Mouse (Mus musculus) midbrain, embryonic 14.5 days (tissue): Measurements from ENCODE around the gene Cox11. TPM values are rescaled to one million over a fixed set of nuclear protein-coding genes. Genes with fewer than 3 reads are reported as not detected.
A peak's percentile ranks its signal among the peaks of the same experiment; 100 is the strongest.

Experiments used
- ATAC-seq: fragments of 200-750 bp; cut with Nextera tagmentation; 2 replicates; pipeline ENCODE4 v1.8.0; 2017; ENCODE audit warnings: moderate number of reproducible peaks, moderate library complexity; ENCODE audit not compliant: low FRiP score, low TSS enrichment
- DNase-seq: peaks from one replicate; pipeline ENCODE4 v3.0.0-alpha.2; 2015
- H3K27ac ChIP-seq: fragments of 300-500 bp; sonication (generic); replicated peaks from 2 replicates; pipeline ENCODE4 v1.5.1; 2014; ENCODE audit warnings: mild to moderate bottlenecking, low read depth, low read length, moderate library complexity
- H3K27me3 ChIP-seq: fragments of 300-500 bp; sonication (generic); 2 replicates; pipeline ENCODE4 v1.6.1; 2014; ENCODE audit warnings: low read length, control low read depth, mixed read lengths; ENCODE audit not compliant: control insufficient read depth, insufficient read depth
- H3K36me3 ChIP-seq: fragments of 300-500 bp; sonication (generic); 2 replicates; pipeline ENCODE4 v1.6.1; 2014; ENCODE audit warnings: low read length, control low read depth; ENCODE audit not compliant: control insufficient read depth, insufficient read depth
- H3K4me1 ChIP-seq: fragments of 300-500 bp; sonication (generic); 2 replicates; pipeline ENCODE4 v1.6.1; 2014; ENCODE audit warnings: mild to moderate bottlenecking, antibody characterized with exemption, low read length, control low read depth; ENCODE audit not compliant: control insufficient read depth, insufficient read depth
- H3K4me2 ChIP-seq: fragments of 300-500 bp; sonication (generic); 2 replicates; pipeline ENCODE4 v1.6.1; 2014; ENCODE audit warnings: mild to moderate bottlenecking, low read length, moderate library complexity
- H3K4me3 ChIP-seq: fragments of 300-500 bp; sonication (generic); replicated peaks from 2 replicates; pipeline ENCODE4 v1.5.1; 2014; ENCODE audit warnings: low read depth, low read length
- H3K9ac ChIP-seq: fragments of 300-500 bp; sonication (generic); replicated peaks from 2 replicates; pipeline ENCODE4 v1.6.1; 2014; ENCODE audit warnings: mild to moderate bottlenecking, low read length, moderate library complexity
- H3K9me3 ChIP-seq: fragments of 300-500 bp; sonication (generic); 2 replicates; pipeline ENCODE4 v1.6.1; 2016; ENCODE audit warnings: low read length, control low read depth, mixed read lengths; ENCODE audit not compliant: control insufficient read depth
- WGBS: fragments of 180-500 bp; shearing (Covaris S2); extraction: QIAGEN DNeasy Blood & Tissue Kit; methylation state at CpG from one replicate; pipeline ENCODE4 v1.1.7; 2014; 5-methylcytosine and 5-hydroxymethylcytosine counted together
- polyA plus RNA-seq: library from polyadenylated mRNA; unstranded; fragments of >200 nt; fragmentation: Nextera tagmentation; extraction: Ambion mirVana; gene quantifications from 2 replicates; pipeline ENCODE4 v1.2.1, GENCODE M21; 2014

Gene Cox11
- polyA plus RNA-seq, 1 experiment from 2014 or later: 27.8 TPM

- no peak; the same call in 1 of the 2 replicates for ATAC-seq
These were observed 48.5 kb downstream of the Cox11 start for GRCm38 (mm10) chr11:90686287-90687025.

GRCm38 (mm10) chr11:90687040-90687439 lies 49.1 kb downstream of the Cox11 start:
- H3K9me3 ChIP-seq: no peaks in the 10 kb centered on the region
- H3K9ac ChIP-seq: peak overlapping the region; percentile 60
- H3K27ac ChIP-seq: no peak overlapping the region
- H3K27me3 ChIP-seq: no peaks in the 10 kb centered on the region
- no peaks in the 10 kb centered on the region for H3K4me1 ChIP-seq
- DNase-seq (peak; percentile 20), ATAC-seq (peak; percentile 55)
- no peaks in the 10 kb centered on the region for H3K36me3 ChIP-seq
- 1% methylated on average over 17 of the region's 17 CpGs for WGBS
- peak overlapping the region; percentile 54 for H3K4me3 ChIP-seq
- H3K4me2 ChIP-seq: peak overlapping the region; percentile 82

More at GRCm38 (mm10) chr11:90686287-90687025, 48.5 kb downstream of the Cox11 start:
- Histone ChIP-seq H3K4me1 (no peaks in the 10 kb centered on the region), H3K36me3 (no peaks in the 10 kb centered on the region), H3K4me2 (peak overlapping the region; percentile 82), H3K9me3 (no peaks in the 10 kb centered on the region), H3K4me3 (peak overlapping the region; percentile 54), H3K27ac (no peak overlapping the region), H3K27me3 (no peaks in the 10 kb centered on the region), H3K9ac (no peak overlapping the region)
- no peak for DNase-seq
- 71% methylated on average over 13 of the region's 13 CpGs for WGBS

DNA sequence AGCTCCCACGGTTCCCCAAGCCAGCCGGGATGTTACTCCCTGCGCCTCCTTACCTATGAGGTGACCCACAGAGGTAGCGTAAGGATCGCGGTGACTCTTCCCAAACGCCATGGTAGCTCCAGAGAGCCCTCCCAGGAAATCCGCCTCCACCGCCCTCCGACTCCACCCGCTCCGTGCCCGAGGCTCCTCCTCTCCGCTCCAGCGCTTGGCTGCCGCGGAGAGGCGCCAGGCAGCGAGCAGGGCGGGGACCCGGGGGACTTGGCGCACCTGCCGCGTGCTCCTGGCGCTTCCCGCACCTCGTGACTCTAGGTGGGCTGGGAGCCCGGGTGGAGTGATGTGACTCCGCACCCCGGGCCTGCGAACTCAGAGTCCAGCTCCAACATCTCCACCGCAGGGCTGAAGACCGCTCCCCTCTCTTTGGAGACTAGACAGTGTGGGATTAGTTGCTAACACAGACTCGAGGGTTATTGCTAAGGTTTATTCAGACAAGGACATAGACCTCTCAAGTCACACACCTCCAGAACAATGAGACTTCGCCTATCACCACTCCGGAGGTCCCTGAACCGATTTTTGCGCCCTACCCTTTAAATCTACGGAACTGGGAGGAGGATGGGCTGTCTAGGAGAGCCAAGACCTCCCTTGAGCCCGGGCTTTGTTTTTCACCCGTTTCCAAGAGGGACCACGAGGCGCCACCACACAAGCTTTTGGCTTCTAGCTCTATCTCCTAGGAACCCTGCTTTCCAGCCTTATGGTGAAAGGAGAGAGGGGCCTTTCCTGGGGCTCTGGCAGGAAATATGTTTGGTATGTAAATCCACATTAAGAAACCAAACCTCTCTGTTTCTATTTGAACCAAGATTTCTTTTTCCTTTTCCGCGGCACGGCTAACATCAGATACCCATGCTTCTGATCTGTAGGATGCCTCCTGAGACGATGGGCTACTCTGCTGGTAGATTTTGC lies 49.8 kb downstream of the Cox11 start, which contains the start of gene Tom1l1:
Tom1l1 (minus strand) TSS at position 907 of the 957 bp plus-strand sequence.
- H3K9me3 ChIP-seq: no peaks in the 10 kb centered on the region
- H3K4me1 ChIP-seq: no peaks in the 10 kb centered on the region
- H3K9ac ChIP-seq: peak within 1 kb of the TSS; percentile 60
- no peaks in the 10 kb centered on the region for H3K27me3 ChIP-seq
- H3K36me3 ChIP-seq: no peaks in the 10 kb centered on the region
- H3K4me3 ChIP-seq: peak within 1 kb of the TSS; percentile 54
- ATAC-seq (peak; percentile 88), DNase-seq (peak; percentile 85)
- peak within 1 kb of the TSS; percentile 68; the same call in 1 of the 2 replicates for H3K27ac ChIP-seq
- WGBS: 5% methylated on average over 47 of the region's 47 CpGs
- H3K4me2 ChIP-seq: peak within 1 kb of the TSS; percentile 82

GRCm38 (mm10) chr11:90690361-90690760 lies 52.4 kb downstream of the Cox11 start:
- 39% methylated on average over 6 of the region's 6 CpGs for WGBS
- peak; percentile 36 for DNase-seq
- H3K9ac ChIP-seq: no peak overlapping the region
- no peaks in the 10 kb centered on the region for H3K36me3 ChIP-seq
- no peak overlapping the region for H3K4me3 ChIP-seq
- H3K27me3 ChIP-seq: no peaks in the 10 kb centered on the region
- no peaks in the 10 kb centered on the region for H3K4me1 ChIP-seq
- H3K9me3 ChIP-seq: no peaks in the 10 kb centered on the region
- no peak overlapping the region for H3K27ac ChIP-seq
- no peak overlapping the region for H3K4me2 ChIP-seq
- ATAC-seq: no peak

GRCm38 (mm10) chr11:90694206-90694605 lies 56.2 kb downstream of the Cox11 start:
- ATAC-seq (no peak), DNase-seq (no peak)
- Histone ChIP-seq H3K4me3 (no peak overlapping the region), H3K9me3 (no peaks in the 10 kb centered on the region), H3K9ac (no peak overlapping the region), H3K27me3 (no peaks in the 10 kb centered on the region), H3K36me3 (no peaks in the 10 kb centered on the region), H3K4me2 (no peak overlapping the region), H3K27ac (no peak overlapping the region), H3K4me1 (no peaks in the 10 kb centered on the region)
- WGBS: 74% methylated on average over 4 of the region's 4 CpGs

Other genes starting within 250 kb of the Cox11 start
- 2.1 and 3.4 TPM in 2 replicates for gene Hlf, start 247.3 kb upstream of the Cox11 start, polyA plus RNA-seq
- 13.7 and 22.0 TPM in 2 replicates for gene Stxbp4, start 89 bp upstream of the Cox11 start, polyA plus RNA-seq
- gene Tom1l1, start 50.2 kb downstream of the Cox11 start, polyA plus RNA-seq: 13.5 and 16.9 TPM in 2 replicates